Mouse (Mus musculus) MEL (cell line): ENCODE measurements around the gene Mrpl38. TPM values are rescaled to one million over a fixed set of nuclear protein-coding genes. Genes with fewer than 3 reads are reported as not detected.

ENCODE experiments used
- DNase-seq: peaks from one replicate; pipeline ENCODE4 v3.0.0; 2011; ENCODE audit warnings: low read depth, low spot score
- H3K27ac ChIP-seq: 2 replicates; pipeline ENCODE4 v1.5.1; 2012; ENCODE audit warnings: low read depth, mild to moderate bottlenecking, control low read depth, low read length, moderate library complexity; ENCODE audit not compliant: control insufficient read depth
- H3K27me3 ChIP-seq, 2 experiments: fragments of 150-350 bp in 1 of 2; sonication (generic) in 1 of 2; 2 replicates each; pipeline ENCODE4 v1.6.1; 2012; ENCODE audit warnings: low read length in 2 of 2, mild to moderate bottlenecking in 2 of 2, improper control_type of control experiment in 1 of 2, moderate library complexity in 1 of 2; ENCODE audit not compliant: insufficient read depth in 2 of 2, control insufficient read depth in 1 of 2
- H3K36me3 ChIP-seq, 2 experiments: 2 replicates each; pipeline ENCODE4 v1.6.1; 2012 to 2014; ENCODE audit warnings: low read length in 2 of 2, improper control_type of control experiment in 1 of 2, inconsistent platforms in 1 of 2, mild to moderate bottlenecking in 1 of 2; ENCODE audit not compliant: insufficient read depth in 2 of 2, control insufficient read depth in 1 of 2
- H3K4me1 ChIP-seq, 2 experiments: fragments of 150-350 bp in 1 of 2; sonication (generic) in 1 of 2; 2 replicates each; pipeline ENCODE4 v1.6.1; 2012; ENCODE audit warnings: low read length in 2 of 2, improper control_type of control experiment in 1 of 2, mild to moderate bottlenecking in 1 of 2; ENCODE audit not compliant: insufficient read depth in 2 of 2, control insufficient read depth in 1 of 2
- H3K4me3 ChIP-seq, 2 experiments: fragments of 150-350 bp in 1 of 2; sonication (generic) in 1 of 2; 2 replicates each; pipeline ENCODE4 v1.5.1; 2012; ENCODE audit warnings: low read depth in 2 of 2, low read length in 2 of 2, mild to moderate bottlenecking in 2 of 2, moderate library complexity in 2 of 2, control low read depth in 1 of 2, improper control_type of control experiment in 1 of 2; ENCODE audit not compliant: control insufficient read depth in 1 of 2, insufficient read depth in 1 of 2
- H3K79me2 ChIP-seq: 2 replicates; pipeline ENCODE4 v1.6.1; 2012; ENCODE audit warnings: mild to moderate bottlenecking, low read length, moderate library complexity; ENCODE audit not compliant: control insufficient read depth, poor library complexity, insufficient read depth
- H3K9ac ChIP-seq: 2 replicates; pipeline ENCODE4 v1.6.1; 2012; ENCODE audit warnings: low read depth, mild to moderate bottlenecking, control low read depth, low read length, moderate library complexity; ENCODE audit not compliant: control insufficient read depth, poor library complexity, severe bottlenecking
- H3K9me3 ChIP-seq: fragments of 150-350 bp; sonication (generic); replicated peaks from 2 replicates; pipeline ENCODE4 v1.6.1; 2012; ENCODE audit warnings: mild to moderate bottlenecking, low read length, improper control_type of control experiment, moderate library complexity; ENCODE audit not compliant: insufficient read depth
- CTCF ChIP-seq, 3 experiments: IDR thresholded peaks in 2 of 3; conservative IDR thresholded peaks in 1 of 3; 2 replicates each; pipeline ENCODE4 v1.5.1; 2011 to 2012; ENCODE audit warnings: low read length in 3 of 3, low read depth in 2 of 3, mild to moderate bottlenecking in 2 of 3, improper control_type of control experiment in 1 of 3, inconsistent platforms in 1 of 3, mixed read lengths in 1 of 3, moderate library complexity in 1 of 3; ENCODE audit not compliant: control insufficient read depth in 1 of 3, insufficient read depth in 1 of 3, poor library complexity in 1 of 3, severe bottlenecking in 1 of 3
- MAFK ChIP-seq: IDR thresholded peaks from 2 replicates; pipeline ENCODE4 v1.6.1; 2011; ENCODE audit warnings: low read depth, mild to moderate bottlenecking, low read length, improper control_type of control experiment, borderline replicate concordance
- RAD21 ChIP-seq: IDR thresholded peaks from 2 replicates; pipeline ENCODE4 v1.6.1; 2011; ENCODE audit warnings: mild to moderate bottlenecking, low read depth, low read length, improper control_type of control experiment
- SIN3A ChIP-seq: IDR thresholded peaks from 2 replicates; pipeline ENCODE4 v1.6.1; 2012; ENCODE audit warnings: low read length, improper control_type of control experiment, inconsistent platforms
- TCF12 ChIP-seq: IDR thresholded peaks from 2 replicates; pipeline ENCODE4 v1.6.1; 2014; ENCODE audit warnings: low read depth, mild to moderate bottlenecking, inconsistent platforms, low read length, improper control_type of control experiment, moderate library complexity
- UBTF ChIP-seq: IDR thresholded peaks from 2 replicates; pipeline ENCODE4 v1.6.1; 2012; ENCODE audit warnings: low read depth, mild to moderate bottlenecking, inconsistent platforms, low read length, improper control_type of control experiment, moderate library complexity, borderline replicate concordance; ENCODE audit not compliant: insufficient read depth
- ZC3H11A ChIP-seq: IDR thresholded peaks from 2 replicates; pipeline ENCODE4 v1.6.1; 2012; ENCODE audit warnings: low read depth, mild to moderate bottlenecking, inconsistent platforms, low read length, improper control_type of control experiment
- ZNF384 ChIP-seq: IDR thresholded peaks from 2 replicates; pipeline ENCODE4 v1.6.1; 2012; ENCODE audit warnings: low read depth, mild to moderate bottlenecking, inconsistent platforms, low read length, improper control_type of control experiment
- polyA plus RNA-seq, 2 experiments: library from polyadenylated mRNA; stranded (reverse) in 1 of 2; unstranded in 1 of 2; fragments of >175 nt in 1 of 2; fragments of >200 nt in 1 of 2; gene quantifications; 2 replicates each; pipeline versions ENCODE4 v1.2.1 to v1.2.4; 2012; ENCODE audit warnings: low replicate concordance in 2 of 2, low read depth in 1 of 2; ENCODE audit not compliant: insufficient read length in 2 of 2, insufficient read depth in 1 of 2, missing spikeins in 1 of 2
- total RNA-seq: library from RNA; depleted of rRNA; stranded (reverse); fragments of 300-350 nt; gene quantifications from 2 replicates; pipeline ENCODE4 v1.2.3, GENCODE M21; 2012

The Mrpl38 gene
- total and polyA plus RNA-seq, 3 experiments: 105 to 157 TPM; not detected in 1

DNA sequence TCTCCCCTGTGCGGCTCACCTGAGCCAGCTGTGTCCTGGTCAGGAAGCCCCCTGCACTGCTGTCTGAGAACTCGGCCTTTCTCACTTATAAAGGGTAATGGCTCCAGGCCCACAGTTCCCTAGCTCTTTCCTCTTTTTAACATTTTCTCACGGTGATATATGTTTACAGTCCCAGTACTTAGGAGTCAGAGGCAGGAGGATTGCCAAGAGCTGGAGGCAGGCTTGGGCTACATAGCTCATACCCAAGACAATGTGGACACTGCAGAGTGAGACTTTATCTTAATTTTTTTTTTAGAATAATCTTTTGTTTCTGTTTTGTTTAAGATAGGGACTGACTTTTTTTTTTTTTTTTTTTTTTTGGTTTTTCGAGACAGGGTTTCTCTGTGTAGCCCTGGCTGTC lies 36.2 kb downstream of the Mrpl38 start:
- no peak for DNase-seq
- Histone ChIP-seq H3K27ac (no peak overlapping the region), H3K36me3 (peaks cover 0 to 24% of the 10 kb centered on the region in 2 experiments; a peak in 2 of 4 replicates), H3K4me3 (no peak overlapping the region), H3K9ac (no peak overlapping the region), H3K4me1 (peaks cover 11 to 29% of the 10 kb centered on the region in 2 experiments), H3K79me2 (no peaks in the 10 kb centered on the region)
- TF ChIP-seq MAFK: no peak
- no peak for TF ChIP-seq ZC3H11A
- TF ChIP-seq SIN3A: no peak
- no peak for TF ChIP-seq CTCF (IDR thresholded peaks at IDR 0.05 in 2 of 3, conservative IDR thresholded peaks at IDR 0.05 in 1 of 3; ENCODE audit: control insufficient read depth in 1 of 3, insufficient read depth in 1 of 3, low read depth in 2 of 3, low read length in 3 of 3, poor library complexity in 1 of 3, severe bottlenecking in 1 of 3)
- TF ChIP-seq TCF12: no peak
- TF ChIP-seq ZNF384: peak; percentile 85
- TF ChIP-seq RAD21: no peak
- TF ChIP-seq, all 39 proteins: peak for 1
- H3K27me3 ChIP-seq: no peaks in the 10 kb centered on the region
- no peaks in the 10 kb centered on the region for H3K9me3 ChIP-seq

DNA sequence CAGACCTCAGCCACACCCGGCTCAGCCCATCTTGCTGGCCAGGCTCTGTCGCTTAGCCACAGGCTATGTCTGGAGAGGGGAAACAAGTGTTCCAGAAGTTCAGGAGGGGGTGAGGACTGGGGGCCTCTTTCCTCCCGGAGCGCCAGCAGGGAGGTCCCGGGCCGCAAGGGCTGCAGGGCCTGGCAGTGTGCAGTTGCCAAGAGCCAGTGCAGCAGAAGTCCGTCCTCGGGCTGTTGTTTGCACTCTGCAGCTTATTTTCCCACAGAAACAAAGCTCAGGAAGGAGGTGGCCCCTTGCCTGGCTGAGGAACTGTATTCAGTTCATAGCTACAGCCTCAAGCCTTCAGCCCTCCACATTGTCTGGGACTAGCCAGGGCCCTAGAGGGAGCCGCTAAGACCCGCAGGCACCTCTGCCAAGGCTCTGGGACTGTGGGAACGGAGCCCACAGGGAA lies 36.7 kb downstream of the Mrpl38 start:
- H3K4me3 ChIP-seq: no peak overlapping the region
- no peak for DNase-seq
- 0 out of 6 replicates have a peak, but pooled peaks of 1 of the 3 experiments have one; percentile 2 for TF ChIP-seq CTCF (IDR thresholded peaks at IDR 0.05 in 2 of 3, conservative IDR thresholded peaks at IDR 0.05 in 1 of 3; ENCODE audit: control insufficient read depth in 1 of 3, insufficient read depth in 1 of 3, low read depth in 2 of 3, low read length in 3 of 3, poor library complexity in 1 of 3, severe bottlenecking in 1 of 3)
- no peak for TF ChIP-seq SIN3A
- TF ChIP-seq, all 39 proteins: peak for 1
- Histone ChIP-seq H3K27me3 (no peaks in the 10 kb centered on the region), H3K79me2 (no peaks in the 10 kb centered on the region), H3K27ac (no peak overlapping the region), H3K4me1 (peaks cover 11 to 29% of the 10 kb centered on the region in 2 experiments), H3K36me3 (peaks cover 0 to 24% of the 10 kb centered on the region in 2 experiments; a peak in 2 of 4 replicates), H3K9me3 (no peaks in the 10 kb centered on the region), H3K9ac (no peak overlapping the region)

DNA sequence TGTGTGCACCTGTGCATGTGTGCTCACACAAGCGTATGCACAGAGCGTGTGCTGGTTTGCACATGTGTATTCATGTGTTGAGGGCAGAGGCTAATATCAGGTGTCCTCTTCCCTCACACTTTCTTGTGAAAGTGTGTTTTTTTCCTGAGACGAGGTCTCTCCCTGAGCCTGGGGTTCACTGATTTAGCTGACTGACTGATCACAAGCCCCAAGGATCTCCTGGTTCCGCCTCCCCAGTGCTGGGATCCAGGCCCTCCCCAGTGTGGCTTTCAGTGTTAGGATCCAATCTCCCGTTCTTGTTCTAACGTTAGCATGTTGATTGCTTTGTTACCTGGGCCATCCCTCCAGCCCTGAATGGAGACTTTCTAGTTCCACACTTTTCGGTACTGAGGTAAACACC lies 37.8 kb downstream of the Mrpl38 start:
- DNase-seq: no peak
- H3K4me1 ChIP-seq: peaks cover 13 to 29% of the 10 kb centered on the region in 2 experiments
- TF ChIP-seq UBTF: no peak
- TF ChIP-seq, all 39 proteins: peak for 0
- no peak overlapping the region for H3K27ac ChIP-seq
- H3K27me3 ChIP-seq: no peaks in the 10 kb centered on the region
- no peaks in the 10 kb centered on the region for H3K79me2 ChIP-seq
- H3K9ac ChIP-seq: no peak overlapping the region
- H3K4me3 ChIP-seq: no peak overlapping the region
- peaks cover 0 to 28% of the 10 kb centered on the region in 2 experiments; a peak in 2 of 4 replicates for H3K36me3 ChIP-seq
- no peaks in the 10 kb centered on the region for H3K9me3 ChIP-seq
